Mouse (Mus musculus): ENCODE measurements around the gene Ift80.
"Not testable (repeated sequence)": the region's sequence is repeated elsewhere in the genome, so short reads cannot be mapped to it uniquely, and the experiment has no call there.

The Ift80 gene

GRCm38 (mm10) chr3:68936709-68937108 lies 67.7 kb downstream of the Ift80 start:
- no peak for DNase-seq (ENCODE audit: low read depth, low spot score)

GRCm38 (mm10) chr3:68935498-68935897 lies 68.9 kb downstream of the Ift80 start:
- DNase-seq (ENCODE audit: low read depth, low spot score): peak; percentile 92

GRCm38 (mm10) chr3:68934259-68934658 lies 70.1 kb downstream of the Ift80 start:
- no peak for DNase-seq (ENCODE audit: low read depth, low spot score)

GRCm38 (mm10) chr3:68928619-68929018 lies 75.8 kb downstream of the Ift80 start:
- DNase-seq (ENCODE audit: low read depth, low spot score): peak; percentile 81

- no peak for DNase-seq (ENCODE audit: low read depth, low spot score)
Measured at GRCm38 (mm10) chr3:68907509-68907908, 96.9 kb downstream of the Ift80 start.

- DNase-seq (ENCODE audit: low read depth, low spot score): no peak
Measured at GRCm38 (mm10) chr3:68904902-68905778, 99.2 kb downstream of the Ift80 start.

DNA sequence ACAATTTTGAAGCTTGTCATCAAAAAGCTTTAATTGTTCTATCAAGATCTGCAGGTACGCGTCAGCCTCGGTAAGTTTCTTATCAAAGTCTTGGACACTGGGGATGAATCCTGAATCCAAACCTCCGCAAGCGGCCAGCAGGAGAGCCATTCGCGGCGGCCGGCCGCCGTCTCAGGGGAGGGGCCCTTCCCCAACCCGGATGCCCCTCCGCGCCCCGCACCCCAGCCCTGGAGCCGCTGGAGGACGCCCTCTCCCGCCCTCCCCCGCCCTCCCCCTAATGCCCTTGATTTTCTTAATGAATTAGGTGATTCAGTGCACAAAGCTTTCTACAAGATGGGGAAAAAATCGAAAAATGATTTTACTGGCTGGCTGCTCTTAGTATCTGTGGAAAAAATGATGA lies 101.7 kb downstream of the Ift80 start:
- DNase-seq (ENCODE audit: low read depth, low spot score): not testable (repeated sequence)

DNA sequence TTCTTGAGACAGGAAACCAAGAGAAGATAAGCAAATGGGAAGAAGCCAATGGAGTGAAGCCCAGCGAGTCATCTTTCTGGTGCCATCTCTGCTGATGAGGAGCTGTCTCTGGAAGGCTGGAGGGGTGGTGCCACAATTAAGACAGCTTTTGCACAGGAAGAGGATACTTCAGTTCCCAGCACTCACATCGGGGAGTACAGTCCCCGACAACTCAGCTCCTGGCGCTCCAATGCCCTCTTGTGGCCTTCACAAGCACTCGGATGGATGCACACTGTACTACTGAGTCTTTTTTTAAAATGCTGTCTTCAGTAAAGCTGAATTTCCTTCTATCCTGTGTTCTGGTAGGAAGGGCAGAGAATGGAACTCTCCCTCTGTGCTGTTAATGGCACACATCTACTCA lies 107.2 kb downstream of the Ift80 start:
- peak; percentile 57 for DNase-seq (ENCODE audit: low read depth, low spot score)

DNA sequence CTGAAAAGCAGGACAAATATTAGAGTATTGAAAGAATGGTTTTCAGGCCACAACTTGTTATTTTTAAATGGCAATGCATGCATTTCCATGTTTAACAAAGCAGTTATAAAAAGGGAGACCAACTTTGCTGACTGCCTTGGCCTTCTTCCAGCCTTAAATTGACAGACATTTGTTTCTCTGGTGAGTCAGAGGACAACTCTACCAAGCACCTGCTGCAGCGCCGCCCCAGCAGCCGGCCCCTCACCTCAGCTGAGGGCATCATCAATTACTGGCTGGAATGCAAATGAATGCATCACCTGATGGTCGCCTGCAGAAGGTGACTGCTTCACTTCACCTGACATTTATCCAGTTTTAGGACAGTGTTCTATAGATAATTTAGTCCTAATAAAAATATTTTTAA lies 108.9 kb downstream of the Ift80 start:
- no peak for DNase-seq (ENCODE audit: low read depth, low spot score)

- DNase-seq (ENCODE audit: low read depth, low spot score): no peak
Measured at GRCm38 (mm10) chr3:68886845-68887244, 117.5 kb downstream of the Ift80 start.

GRCm38 (mm10) chr3:68874079-68874478 lies 130.3 kb downstream of the Ift80 start:
- DNase-seq (ENCODE audit: low read depth, low spot score): no peak

GRCm38 (mm10) chr3:68870568-68870950 lies 133.8 kb downstream of the Ift80 start:
- DNase-seq (ENCODE audit: low read depth, low spot score): no peak

- DNase-seq (ENCODE audit: low read depth, low spot score): peak; percentile 56
Measured at GRCm38 (mm10) chr3:68869691-68870567, 134.4 kb downstream of the Ift80 start.

- peak; percentile 64 for DNase-seq (ENCODE audit: low read depth, low spot score)
Measured at GRCm38 (mm10) chr3:68869211-68869690, 135.1 kb downstream of the Ift80 start, which contains the start of gene 1110032F04Rik. Gene 1110032F04Rik (plus strand): TSS chr3:68869586.

DNA sequence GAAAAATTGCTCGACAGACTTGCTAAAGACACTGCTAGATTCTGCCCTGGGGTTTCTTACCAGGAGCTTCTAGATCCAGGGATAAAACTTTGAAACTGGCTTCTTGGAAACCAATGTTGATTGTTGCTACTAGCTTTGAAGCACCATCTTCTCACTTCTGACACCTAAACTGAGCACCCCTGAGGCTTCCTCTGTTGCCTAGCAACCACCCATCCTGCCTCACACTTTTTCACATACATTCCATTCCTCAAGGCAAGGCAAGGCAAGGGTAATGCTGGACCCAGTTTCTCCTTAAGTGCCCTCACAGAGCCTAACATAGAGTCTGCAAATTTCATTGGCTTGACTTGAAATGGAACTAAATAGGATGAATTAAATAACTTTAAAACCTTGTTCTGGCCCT lies 152.0 kb downstream of the Ift80 start:
- DNase-seq (ENCODE audit: low read depth, low spot score): peak; percentile 30

- no peak for DNase-seq (ENCODE audit: low read depth, low spot score)
Measured at GRCm38 (mm10) chr3:68848323-68848722, 156.0 kb downstream of the Ift80 start.

DNA sequence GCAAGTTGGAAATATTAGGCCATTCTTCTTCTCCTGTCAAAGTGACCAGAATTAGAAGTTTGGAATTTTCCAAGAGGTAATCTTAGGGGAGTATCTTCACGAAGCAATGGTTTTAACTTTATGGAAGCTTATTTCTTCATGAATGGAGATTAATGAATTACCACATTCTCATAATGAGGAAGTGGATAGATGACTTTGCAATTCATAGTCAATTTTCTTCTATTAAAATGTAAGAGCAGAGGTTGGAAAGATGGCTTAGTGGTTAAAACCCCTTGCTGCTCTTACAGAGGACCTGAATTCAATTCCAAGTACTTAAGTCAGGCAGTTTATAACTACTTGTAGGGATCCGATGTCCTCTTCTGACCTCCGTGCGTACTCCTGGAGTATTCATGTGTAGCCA lies 160.3 kb downstream of the Ift80 start:
- DNase-seq (ENCODE audit: low read depth, low spot score): no peak
